Mouse (Mus musculus): ENCODE results near the gene Ugt2b38. TPM values are rescaled to one million over a fixed set of nuclear protein-coding genes. Genes with fewer than 3 reads are reported as not detected.

Gene Ugt2b38
- polyA plus RNA-seq (2012; rRNA removed), result 0.06 and 0.07 TPM in 2 replicates

DNA sequence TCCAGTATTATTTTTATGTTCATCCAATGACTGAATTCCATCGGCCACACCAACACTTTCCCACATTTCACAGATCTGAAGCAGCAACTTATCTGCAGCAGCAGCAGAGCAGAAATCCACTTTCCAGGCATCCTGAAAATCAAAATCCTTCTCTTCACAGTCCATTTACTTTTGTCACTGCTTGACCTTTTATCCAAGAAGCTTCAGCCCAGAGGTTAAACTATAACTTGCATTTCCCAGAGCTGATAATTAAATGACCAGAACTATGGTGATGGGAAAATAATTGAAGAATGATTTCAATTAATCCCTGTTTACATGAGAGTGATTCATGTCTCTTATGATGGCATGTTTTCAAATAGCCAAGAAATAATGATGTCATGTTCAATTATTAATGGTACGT is at the start of gene Ugt2b38:
Gene Ugt2b38, minus strand, starts transcription at position 163 of the 400 bp plus-strand sequence.

Other genes with a start within 250 kb of the Ugt2b38 start
- gene Ugt2b37, start 169.4 kb downstream of the Ugt2b38 start, polyA plus RNA-seq (2012; rRNA removed), result not detected in 2 replicates
- 0.99 and 1.9 TPM in 2 replicates for gene Ugt2a3, start 87.0 kb downstream of the Ugt2b38 start, polyA plus RNA-seq (2012; rRNA removed)
- not detected in 2 replicates for gene Ugt2a2, start 58.1 kb upstream of the Ugt2b38 start, polyA plus RNA-seq (2012; rRNA removed)
- gene Gm43638, start 62.6 kb upstream of the Ugt2b38 start, polyA plus RNA-seq (2012; rRNA removed), result not detected in 2 replicates
- not detected in 2 replicates for gene Ugt2a1, start 66.7 kb upstream of the Ugt2b38 start, polyA plus RNA-seq (2012; rRNA removed)
- 1.1 and 1.6 TPM in 2 replicates for gene Sult1b1, start 114.0 kb upstream of the Ugt2b38 start, polyA plus RNA-seq (2012; rRNA removed)
- gene Sult1d1, start 144.8 kb upstream of the Ugt2b38 start, polyA plus RNA-seq (2012; rRNA removed), result 8.2 and 9.0 TPM in 2 replicates
- gene Sult1e1, start 167.4 kb upstream of the Ugt2b38 start, polyA plus RNA-seq (2012; rRNA removed), result not detected in 2 replicates
- not detected in 2 replicates for gene Csn1s1, start 242.0 kb upstream of the Ugt2b38 start, polyA plus RNA-seq (2012; rRNA removed)